Mouse (Mus musculus) thymus, adult 2 months (tissue): ENCODE results near the gene A830031A19Rik. TPM values are rescaled to one million over a fixed set of nuclear protein-coding genes. Genes with fewer than 3 reads are reported as not detected.

ENCODE experiments used
- DNase-seq: peaks from one replicate; pipeline ENCODE4 v3.0.0; 2021
- H3K27ac ChIP-seq: fragments of 200-500 bp; 2 replicates; pipeline ENCODE4 v1.5.1; 2012; ENCODE audit warnings: low read length, control low read depth; ENCODE audit not compliant: control insufficient read depth, insufficient read depth
- H3K27me3 ChIP-seq: fragments of 200-500 bp; 2 replicates; pipeline ENCODE4 v1.6.1; 2012; ENCODE audit warnings: mild to moderate bottlenecking, low read length, moderate library complexity, mixed read lengths; ENCODE audit not compliant: control insufficient read depth, insufficient read depth
- H3K36me3 ChIP-seq: fragments of 200-500 bp; 2 replicates; pipeline ENCODE4 v1.6.1; 2012; ENCODE audit warnings: mild to moderate bottlenecking, low read length, moderate library complexity; ENCODE audit not compliant: control insufficient read depth, insufficient read depth
- H3K4me1 ChIP-seq: fragments of 200-500 bp; replicated peaks from 2 replicates; pipeline ENCODE4 v1.6.1; 2012; ENCODE audit warnings: low read length; ENCODE audit not compliant: control insufficient read depth, insufficient read depth
- H3K4me3 ChIP-seq: fragments of 200-500 bp; 2 replicates; pipeline ENCODE4 v1.5.1; 2012; ENCODE audit warnings: mild to moderate bottlenecking, low read length, control low read depth, moderate library complexity; ENCODE audit not compliant: control insufficient read depth, insufficient read depth
- CTCF ChIP-seq: fragments of 200-500 bp; IDR thresholded peaks from 2 replicates; pipeline ENCODE4 v1.5.1; 2012; ENCODE audit warnings: mild to moderate bottlenecking, control low read depth, low read length, moderate library complexity, borderline replicate concordance; ENCODE audit not compliant: control insufficient read depth, poor library complexity, insufficient read depth; ENCODE audit errors: extremely low read depth
- POLR2A ChIP-seq: fragments of 200-500 bp; IDR thresholded peaks from 2 replicates; pipeline ENCODE4 v1.6.1; 2012; ENCODE audit warnings: mild to moderate bottlenecking, low read length, control low read depth, moderate library complexity; ENCODE audit not compliant: control insufficient read depth, poor library complexity, insufficient read depth; ENCODE audit errors: extremely low read depth
- WGBS: fragments of 180-500 bp; shearing (Covaris S2); methylation state at CpG from one replicate; pipeline ENCODE4 v1.1.7; 2018; 5-methylcytosine and 5-hydroxymethylcytosine counted together
- polyA plus RNA-seq: library from polyadenylated mRNA; depleted of rRNA; stranded (reverse); fragments of >200 nt; gene quantifications from 2 replicates; pipeline ENCODE4 v1.2.3, GENCODE M21; 2012

A830031A19Rik gene
- polyA plus RNA-seq, 1 experiment: not detected

GRCm38 (mm10) chr11:24075486-24076126 lies 752 bp upstream of the A830031A19Rik start:
- no peak overlapping the region for H3K27ac ChIP-seq
- DNase-seq: no peak
- peaks cover 24% of the 10 kb centered on the region for H3K27me3 ChIP-seq
- WGBS: 2% methylated on average over 17 of the region's 17 CpGs
- TF ChIP-seq CTCF: no peak
- peaks cover 25% of the 10 kb centered on the region for H3K4me1 ChIP-seq
- H3K4me3 ChIP-seq: peak overlapping the region; percentile 69
- no peaks in the 10 kb centered on the region for H3K36me3 ChIP-seq

GRCm38 (mm10) chr11:24074021-24074591 lies 748 bp downstream of the A830031A19Rik start:
- Histone ChIP-seq H3K4me3 (no peak overlapping the region), H3K27me3 (peaks cover 17% of the 10 kb centered on the region), H3K36me3 (no peaks in the 10 kb centered on the region), H3K27ac (no peak overlapping the region), H3K4me1 (peaks cover 15% of the 10 kb centered on the region)
- TF ChIP-seq POLR2A: no peak
- TF ChIP-seq CTCF: no peak
- 5% methylated on average over 18 of the region's 18 CpGs for WGBS
- peak; percentile 41 for DNase-seq

- Histone ChIP-seq H3K27ac (no peak overlapping the region), H3K4me3 (no peak overlapping the region), H3K36me3 (no peaks in the 10 kb centered on the region), H3K27me3 (peaks cover 5% of the 10 kb centered on the region; the same call in 1 of the 2 replicates), H3K4me1 (no peaks in the 10 kb centered on the region)
- TF ChIP-seq CTCF (no peak), POLR2A (no peak)
- no peak for DNase-seq
- 34% methylated on average over 4 of the region's 4 CpGs for WGBS
Measured at GRCm38 (mm10) chr11:24065313-24065712, 9.5 kb downstream of the A830031A19Rik start.

GRCm38 (mm10) chr11:24064221-24064620 lies 10.6 kb downstream of the A830031A19Rik start:
- TF ChIP-seq CTCF: no peak
- no peak for TF ChIP-seq POLR2A
- no peak for DNase-seq

GRCm38 (mm10) chr11:24062495-24063096 lies 12.3 kb downstream of the A830031A19Rik start:
- whole genome bisulfite sequencing: 85% methylated on average over 9 of the region's 9 CpGs
- Histone ChIP-seq H3K27ac (no peak overlapping the region), H3K27me3 (peaks cover 6% of the 10 kb centered on the region; the same call in 1 of the 2 replicates), H3K36me3 (no peaks in the 10 kb centered on the region), H3K4me1 (no peaks in the 10 kb centered on the region), H3K4me3 (no peak overlapping the region)
- no peak for DNase-seq
- TF ChIP-seq POLR2A (no peak), CTCF (no peak)

More at GRCm38 (mm10) chr11:24064221-24064620, 10.6 kb downstream of the A830031A19Rik start:
- Histone ChIP-seq H3K36me3 (no peaks in the 10 kb centered on the region), H3K27me3 (peaks cover 6% of the 10 kb centered on the region; the same call in 1 of the 2 replicates), H3K4me3 (no peak overlapping the region), H3K4me1 (no peaks in the 10 kb centered on the region), H3K27ac (no peak overlapping the region)
- WGBS: 95% methylated on average over 6 of the region's 6 CpGs

- H3K27me3 ChIP-seq: peaks cover 6% of the 10 kb centered on the region; the same call in 1 of the 2 replicates
- no peak for TF ChIP-seq POLR2A
- TF ChIP-seq CTCF: no peak
- no peaks in the 10 kb centered on the region for H3K4me1 ChIP-seq
- DNase-seq: no peak
- 10% methylated on average over 14 of the region's 14 CpGs for WGBS
- no peaks in the 10 kb centered on the region for H3K36me3 ChIP-seq
- H3K27ac ChIP-seq: no peak overlapping the region
- no peak overlapping the region for H3K4me3 ChIP-seq
Measured at GRCm38 (mm10) chr11:24061819-24062218, 13.0 kb downstream of the A830031A19Rik start.
